Mouse (Mus musculus) layer of hippocampus, adult 18-20 months (tissue): ENCODE results near the gene Gm6020. TPM values are rescaled to one million over a fixed set of nuclear protein-coding genes. Genes with fewer than 3 reads are reported as not detected.

Experiments
- total RNA-seq, 2 experiments: library from RNA; stranded (reverse); gene quantifications; 2 replicates each; pipeline ENCODE4 v1.2.3; 2021

Gm6020 gene
- total RNA-seq, 2 experiments from 2014 or later: not detected

Other genes starting within 250 kb of the Gm6020 start
- gene Zfp950, start 43.0 kb upstream of the Gm6020 start, total RNA-seq: 10 to 100 TPM; 44.6 to 52.0 TPM
- gene Gm7102, start 7.6 kb upstream of the Gm6020 start, total RNA-seq: under 1 TPM in 1 of 2 experiments, not detected in 1; 0.30 TPM
- 10 to 100 TPM; 22.7 to 30.0 TPM for gene Csf2ra, start 44.5 kb downstream of the Gm6020 start, total RNA-seq
- not detected for gene Gm21060, start 113.2 kb downstream of the Gm6020 start, total RNA-seq